Mouse (Mus musculus) common myeloid progenitor, adult 5-6 weeks (primary cell): ENCODE results near the gene Sirt5. TPM values are rescaled to one million over a fixed set of nuclear protein-coding genes. Genes with fewer than 3 reads are reported as not detected.

ENCODE experiments used
- ATAC-seq: replicated peaks from 2 replicates; pipeline ENCODE4 v1.8.0; 2016; ENCODE audit warnings: low read depth, mild to moderate bottlenecking, moderate TSS enrichment, inconsistent platforms; ENCODE audit not compliant: poor library complexity, severe bottlenecking
- total RNA-seq: library from RNA; stranded (forward); fragments of 200-1000, 187-1606 nt; gene quantifications from 2 replicates; pipeline ENCODE4 v1.2.3, GENCODE M21; 2017

Gene Sirt5
- total RNA-seq, 1 experiment from 2014 or later: 10.9 TPM

GRCm38 (mm10) chr13:43370063-43370462 lies 4.8 kb downstream of the Sirt5 start:
- no peak for ATAC-seq

GRCm38 (mm10) chr13:43372892-43373291 lies 7.6 kb downstream of the Sirt5 start:
- ATAC-seq: no peak

- ATAC-seq: no peak
Measured at GRCm38 (mm10) chr13:43374205-43374604, 8.9 kb downstream of the Sirt5 start.

- no peak for ATAC-seq
Measured at GRCm38 (mm10) chr13:43374918-43375432, 9.7 kb downstream of the Sirt5 start.

GRCm38 (mm10) chr13:43379989-43380388 lies 14.7 kb downstream of the Sirt5 start:
- no peak for ATAC-seq

- no peak for ATAC-seq
Measured at GRCm38 (mm10) chr13:43385321-43385720, 20.0 kb downstream of the Sirt5 start.

- no peak for ATAC-seq
Measured at GRCm38 (mm10) chr13:43397700-43398296, 32.5 kb downstream of the Sirt5 start.

- peak; percentile 93 for ATAC-seq
Measured at GRCm38 (mm10) chr13:43398297-43399080, 33.2 kb downstream of the Sirt5 start, which contains the start of gene Nol7. Nol7 (plus strand) TSS chr13:43398390.

- 0 out of 2 replicates have a peak, but pooled peaks have one; percentile 31 for ATAC-seq
Measured at GRCm38 (mm10) chr13:43399576-43399975, 34.3 kb downstream of the Sirt5 start.

- no peak for ATAC-seq
Measured at GRCm38 (mm10) chr13:43412311-43412710, 47.0 kb downstream of the Sirt5 start.

- no peak for ATAC-seq
Measured at GRCm38 (mm10) chr13:43413611-43414010, 48.3 kb downstream of the Sirt5 start.

GRCm38 (mm10) chr13:43415249-43415648 lies 50.0 kb downstream of the Sirt5 start:
- no peak for ATAC-seq

- no peak for ATAC-seq
Measured at GRCm38 (mm10) chr13:43428436-43428835, 63.1 kb downstream of the Sirt5 start.

GRCm38 (mm10) chr13:43433395-43433794 lies 68.1 kb downstream of the Sirt5 start:
- no peak for ATAC-seq

- ATAC-seq: peak; percentile 54
Measured at GRCm38 (mm10) chr13:43440376-43440775, 75.1 kb downstream of the Sirt5 start.

GRCm38 (mm10) chr13:43442551-43442950 lies 77.3 kb downstream of the Sirt5 start:
- no peak for ATAC-seq

- ATAC-seq: no peak
Measured at GRCm38 (mm10) chr13:43443706-43444105, 78.4 kb downstream of the Sirt5 start.

- ATAC-seq: no peak
Measured at GRCm38 (mm10) chr13:43444717-43445116, 79.4 kb downstream of the Sirt5 start.
